Mouse (Mus musculus) liver, adult (tissue): ENCODE results near the gene Bicra.

Experiments
- GATA4 ChIP-seq: IDR thresholded peaks from 2 replicates; pipeline ENCODE4 v1.6.1; 2014; ENCODE audit warnings: mild to moderate bottlenecking, low read length; ENCODE audit not compliant: insufficient replicate concordance

Bicra gene

DNA sequence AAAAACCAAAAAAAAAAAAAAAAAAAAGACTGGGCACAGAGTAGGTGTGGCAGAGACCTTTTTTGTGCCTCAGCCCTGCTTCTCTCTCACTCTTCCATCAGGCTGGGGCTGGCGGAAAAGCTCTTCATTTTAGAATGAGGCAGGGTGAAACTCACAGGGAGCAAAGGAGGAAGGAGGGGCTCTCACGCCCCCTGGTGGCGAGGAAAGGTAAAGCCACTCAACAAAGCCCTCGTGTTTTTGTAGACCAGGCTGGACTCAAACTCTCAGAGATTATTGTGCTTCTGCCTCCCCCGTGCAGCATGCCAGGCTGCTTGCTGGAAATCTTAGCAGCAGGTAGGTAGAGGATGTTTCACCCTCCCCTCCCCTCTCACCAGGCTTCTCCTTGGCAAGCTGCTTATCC lies 73.0 kb downstream of the Bicra start:
- TF ChIP-seq GATA4 = no peak

DNA sequence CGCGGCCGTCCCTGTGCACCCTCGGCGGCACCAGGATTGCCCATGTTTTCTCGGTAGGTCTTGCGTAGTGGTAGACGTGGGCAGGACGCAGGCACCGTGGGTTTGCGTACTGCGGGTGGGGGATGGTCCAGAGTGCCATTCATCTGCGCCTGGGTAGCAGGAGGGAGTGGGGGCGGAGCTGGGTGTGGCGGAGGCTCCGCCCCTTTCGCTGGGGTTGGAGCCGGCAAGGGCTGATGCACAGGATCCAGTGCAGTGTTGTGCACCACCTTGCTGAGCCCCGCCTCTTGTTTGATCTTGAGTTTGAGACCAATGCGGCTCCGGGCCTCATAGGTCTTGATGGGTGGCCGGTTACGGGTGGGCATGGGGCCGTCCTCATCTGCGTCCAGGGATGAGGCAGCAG lies 75.5 kb downstream of the Bicra start:
- no peak for TF ChIP-seq GATA4

DNA sequence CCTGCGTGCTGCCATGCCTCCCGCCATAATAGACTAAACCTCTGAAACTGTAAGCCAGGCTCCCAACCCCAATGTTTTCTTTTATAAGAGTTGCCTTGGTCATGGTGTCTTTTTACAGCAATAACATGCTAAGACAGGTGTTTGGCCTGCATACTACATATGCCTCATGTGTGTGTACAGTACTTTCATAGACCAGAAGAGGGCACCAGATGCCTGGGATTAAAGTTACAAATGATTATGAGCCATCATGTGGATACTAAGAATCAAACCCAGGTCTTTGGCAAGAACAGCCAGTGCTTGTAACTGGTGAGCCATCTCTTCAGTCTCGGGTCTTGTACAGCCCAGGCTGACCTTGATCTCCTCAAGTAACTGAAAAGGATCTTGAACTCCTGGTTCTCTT lies 78.0 kb downstream of the Bicra start:
- TF ChIP-seq GATA4 = no peak

DNA sequence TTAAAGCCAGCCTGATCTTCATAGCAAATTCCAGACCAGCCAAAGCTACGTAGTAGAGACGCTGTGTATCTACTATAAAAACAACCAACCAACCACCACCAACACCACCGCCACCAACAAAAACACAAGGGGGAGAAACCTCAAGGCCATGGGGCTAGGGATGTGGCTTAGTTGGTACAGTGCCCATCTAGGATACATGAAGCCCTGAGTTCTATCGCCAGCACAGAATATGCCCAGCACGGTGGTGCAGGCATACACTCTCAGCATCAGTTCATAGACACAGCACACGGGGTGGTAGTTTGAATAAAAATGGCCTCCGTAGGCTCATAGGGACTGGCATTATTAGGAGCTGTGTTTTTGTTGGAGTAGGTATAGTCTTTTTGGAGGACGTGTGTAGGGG lies 79.4 kb downstream of the Bicra start:
- no peak for TF ChIP-seq GATA4

DNA sequence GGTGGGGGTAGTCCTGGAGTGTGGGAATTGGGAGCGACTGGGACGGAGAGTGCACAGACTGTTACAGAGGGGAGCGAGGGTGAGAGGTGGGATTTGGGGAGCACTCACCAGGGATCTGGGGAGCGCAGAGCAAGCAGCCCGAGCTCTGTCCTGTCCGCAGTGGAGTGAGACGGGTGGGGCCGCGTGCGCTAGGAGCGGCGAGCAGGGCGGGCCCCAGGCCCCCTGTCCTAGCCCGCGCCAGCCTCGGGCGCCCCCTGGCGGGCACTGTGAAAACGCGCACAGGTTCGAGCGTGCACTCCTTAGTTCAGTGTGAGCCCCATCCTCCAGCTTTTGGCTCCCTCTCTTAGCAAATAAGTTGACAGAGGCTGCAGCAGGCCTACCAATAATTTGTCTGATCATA lies 80.4 kb downstream of the Bicra start, which contains the start of gene Ehd2:
Gene Ehd2, minus strand, starts transcription at position 256 of the 400 bp plus-strand sequence.
- TF ChIP-seq GATA4 = no peak

DNA sequence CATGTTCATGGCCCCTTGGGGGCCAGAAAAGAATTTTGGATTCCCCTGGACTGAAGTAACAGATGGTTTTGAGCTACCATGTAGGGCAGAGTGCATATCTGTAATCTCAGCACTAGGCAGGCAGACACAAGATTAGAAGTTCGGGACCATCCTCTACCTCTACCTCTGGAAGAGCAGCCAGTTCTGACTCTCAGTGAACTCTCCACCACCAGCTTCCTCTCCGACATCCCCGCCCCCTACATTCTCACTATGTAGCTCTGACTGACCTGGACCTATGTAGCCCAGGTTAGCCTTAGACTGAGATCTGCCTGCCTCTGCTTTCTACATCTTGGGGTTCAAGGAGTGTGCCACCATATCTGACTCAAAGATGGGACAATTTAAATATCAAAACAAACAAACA lies 81.2 kb downstream of the Bicra start:
- no peak for TF ChIP-seq GATA4

DNA sequence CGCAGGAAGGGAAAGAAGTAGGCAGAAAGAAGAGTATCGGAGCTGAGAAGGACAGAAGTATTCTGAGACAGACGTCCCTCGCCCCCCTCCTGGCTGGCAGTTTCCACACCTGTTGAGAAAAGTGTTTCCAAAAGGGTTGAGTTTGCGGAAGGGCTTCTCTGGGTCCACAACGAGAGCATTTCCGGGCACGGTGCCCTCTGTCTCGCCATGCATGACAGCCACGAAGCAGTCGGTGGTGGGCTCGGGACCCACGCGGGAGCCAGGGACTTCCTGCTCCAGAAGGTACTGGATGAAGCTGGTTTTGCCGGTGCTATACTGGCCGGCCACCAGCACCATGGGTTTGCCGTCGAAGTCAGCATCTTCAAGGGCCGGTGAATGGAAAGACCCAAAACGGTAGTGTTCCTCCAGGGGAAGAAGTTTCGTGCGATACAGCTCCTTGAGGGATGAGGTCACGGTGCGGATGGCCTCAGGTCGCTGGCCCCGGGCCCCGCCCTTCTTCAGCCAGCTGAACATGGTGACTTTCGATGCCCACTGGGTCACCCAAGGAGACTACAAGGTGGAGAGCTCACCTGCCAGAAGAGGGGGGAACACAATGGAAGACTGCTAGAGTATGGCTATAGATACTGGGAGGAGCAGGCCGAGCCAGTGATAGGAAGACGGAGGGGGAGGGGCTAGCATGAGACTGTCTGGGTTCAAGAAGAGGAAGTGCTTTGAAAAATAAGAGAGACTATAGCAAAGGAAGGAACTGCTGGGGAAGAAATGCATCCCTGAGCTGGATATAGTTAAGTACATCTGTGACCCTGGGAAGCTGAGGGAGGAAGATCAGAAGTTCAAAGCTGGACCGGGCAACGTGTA lies 83.7 kb downstream of the Bicra start:
- no peak for TF ChIP-seq GATA4

DNA sequence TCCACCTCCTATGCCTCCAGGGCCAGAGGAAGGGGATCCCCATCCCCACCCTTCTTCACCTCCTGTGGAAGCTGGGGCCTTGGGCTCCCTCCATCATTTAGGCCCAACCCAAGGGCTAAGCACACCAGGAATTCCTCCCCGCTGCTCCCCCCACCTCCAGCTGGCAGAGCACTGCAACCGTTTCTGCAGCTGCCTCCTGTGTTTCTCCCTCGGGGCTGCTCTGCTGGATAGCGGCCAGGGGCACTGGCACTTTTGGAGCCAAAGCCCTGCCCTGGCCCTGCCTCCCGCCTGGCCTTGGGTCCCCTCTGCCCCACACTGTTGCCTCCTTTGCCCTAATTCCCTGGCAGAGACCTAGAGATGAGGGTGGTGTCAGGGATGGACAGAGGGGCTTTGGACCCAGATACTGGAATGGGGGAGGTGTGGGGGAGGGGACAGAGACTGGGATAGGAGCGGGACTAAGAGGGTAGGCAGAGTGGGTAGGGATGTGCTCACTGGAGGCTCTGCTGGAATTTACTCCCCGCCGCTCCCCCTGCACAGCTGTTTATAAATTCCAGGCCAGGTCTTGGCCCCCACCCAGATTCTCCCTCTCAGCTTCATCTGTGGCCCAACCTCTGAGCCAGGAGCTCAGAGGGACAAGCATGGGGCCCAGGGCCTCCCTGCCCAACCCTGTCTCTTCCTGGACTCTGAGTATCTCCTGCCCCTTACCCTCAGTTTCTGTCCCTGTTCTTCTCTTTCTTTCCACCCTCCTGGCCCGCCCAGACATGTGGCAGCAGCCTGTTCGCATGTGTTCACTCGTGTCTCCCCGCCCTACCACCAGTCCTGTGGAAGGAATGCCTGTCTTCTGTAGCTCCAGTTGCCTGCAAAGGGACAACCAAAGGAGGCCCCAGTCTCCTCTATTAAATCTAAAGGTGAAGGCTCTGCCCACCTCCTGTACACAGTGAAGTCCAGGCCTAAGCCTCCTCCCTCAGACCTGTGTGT lies 85.1 kb downstream of the Bicra start:
- no peak for TF ChIP-seq GATA4

DNA sequence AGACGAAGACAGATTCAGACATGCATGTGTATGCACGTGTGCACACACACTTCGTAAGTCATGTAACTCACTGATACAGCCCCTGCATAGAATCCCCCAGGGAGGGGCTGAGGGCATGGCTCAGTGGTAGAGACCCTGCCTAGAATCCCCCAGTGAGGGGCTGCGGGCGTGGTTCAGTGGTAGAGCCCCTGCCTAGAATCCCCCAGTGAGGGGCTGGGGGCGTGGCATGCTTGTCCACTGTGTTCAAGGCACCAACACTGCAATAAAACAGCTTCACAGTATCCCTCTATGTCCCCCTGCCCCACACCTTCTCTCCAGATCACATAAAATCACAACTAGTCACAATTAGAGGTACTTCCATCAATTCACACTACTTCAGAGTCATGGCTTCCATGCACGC lies 85.9 kb downstream of the Bicra start:
- TF ChIP-seq GATA4 = no peak

DNA sequence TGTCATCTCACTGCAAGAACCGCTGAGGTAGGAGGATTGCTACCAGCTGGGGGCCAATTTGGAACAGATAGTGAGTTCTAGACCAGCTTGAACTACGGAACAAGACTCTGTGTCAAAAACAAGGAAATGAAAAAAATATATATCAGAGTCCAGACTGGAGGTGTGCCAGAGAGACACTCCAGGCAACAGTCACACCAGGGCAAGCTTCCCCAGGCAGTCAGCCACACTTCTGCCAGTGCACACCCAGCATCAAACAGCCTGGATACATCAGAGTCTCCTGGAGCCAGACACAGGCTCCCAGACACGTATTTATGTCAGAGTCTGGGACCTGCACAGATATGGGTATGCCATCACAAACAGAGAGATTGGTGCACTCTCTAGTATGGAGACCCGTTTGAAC lies 86.5 kb downstream of the Bicra start:
- no peak for TF ChIP-seq GATA4

DNA sequence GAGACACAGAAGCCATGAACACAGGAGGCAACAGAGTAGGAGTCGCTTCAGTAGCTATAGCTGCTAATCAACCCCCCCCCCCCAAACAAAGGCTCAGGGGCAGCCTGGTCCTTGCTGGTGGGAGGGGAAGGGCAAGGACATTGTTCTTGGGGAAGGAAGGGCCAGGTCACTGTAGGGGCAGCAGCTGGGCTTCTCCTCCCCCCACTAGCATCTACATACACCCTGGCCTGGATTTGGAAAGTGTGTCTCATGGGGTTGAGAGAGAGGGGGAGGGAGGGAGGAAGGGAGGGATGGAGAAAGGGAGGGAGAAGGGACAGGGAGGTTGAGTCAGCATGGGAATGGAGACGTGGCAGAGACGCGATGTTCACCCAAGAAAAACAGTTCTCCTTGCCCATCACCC lies 87.0 kb downstream of the Bicra start:
- no peak for TF ChIP-seq GATA4

DNA sequence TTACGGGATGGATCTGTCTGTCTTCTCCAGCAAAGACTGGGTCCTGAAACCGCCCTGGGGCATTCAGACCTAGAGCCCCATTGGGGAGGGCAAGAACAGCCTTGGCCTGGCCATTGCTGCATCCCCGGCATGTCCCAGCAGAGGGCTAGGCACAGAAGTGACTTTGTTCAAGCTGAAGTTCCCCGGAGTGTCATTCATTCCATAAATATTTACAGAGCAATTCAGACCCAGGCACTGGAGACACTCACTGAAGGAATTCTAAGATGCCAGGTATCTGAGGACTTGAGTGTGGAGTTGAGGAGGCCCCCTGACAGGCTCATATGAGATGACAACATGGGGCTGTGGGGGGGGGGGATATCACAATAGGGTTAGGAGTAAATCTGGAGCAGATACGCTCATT lies 91.6 kb downstream of the Bicra start:
- TF ChIP-seq GATA4 = no peak

DNA sequence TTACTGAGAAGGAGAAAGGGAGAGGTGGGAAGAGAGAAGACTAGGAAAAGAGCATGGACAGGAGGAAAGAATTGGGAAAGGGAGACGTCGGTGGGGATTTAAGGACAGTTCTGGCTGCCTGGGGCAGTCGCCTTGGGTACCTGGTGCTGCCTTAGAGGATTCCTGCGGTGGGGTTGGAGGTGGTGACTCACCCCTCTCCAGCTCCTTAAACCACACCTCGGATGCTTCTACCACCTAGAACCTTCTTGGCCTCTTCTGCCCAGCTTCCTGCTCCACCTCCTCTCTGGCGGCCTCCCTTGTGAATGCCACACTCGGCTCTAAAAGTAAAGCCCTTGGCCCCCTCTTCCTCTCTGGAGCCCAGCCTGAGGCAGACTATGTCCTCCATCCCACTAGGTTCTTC lies 92.2 kb downstream of the Bicra start:
- no peak for TF ChIP-seq GATA4

DNA sequence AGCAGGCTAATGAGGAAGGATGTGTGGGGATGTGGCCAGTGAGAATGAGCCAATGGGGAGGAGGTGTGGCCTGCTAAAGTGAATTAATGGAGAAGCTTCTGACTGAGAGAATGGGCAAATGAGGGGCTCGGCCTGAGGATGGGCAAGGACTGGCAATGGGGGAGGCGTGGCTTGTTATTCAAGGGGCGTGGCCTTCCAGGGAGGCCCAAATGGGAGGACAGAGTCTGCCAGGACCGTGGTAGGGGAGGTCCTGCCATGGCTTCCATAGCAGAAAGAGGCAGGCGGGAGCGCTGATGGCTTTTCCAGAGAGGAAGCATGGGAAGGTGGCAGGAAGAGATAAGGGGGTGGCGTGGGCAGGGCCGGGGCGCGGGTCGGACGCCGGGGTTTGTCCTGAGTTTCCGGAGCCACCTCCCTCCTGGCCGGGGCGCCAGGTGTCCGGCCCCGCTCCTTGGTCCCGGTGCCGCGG lies 92.7 kb downstream of the Bicra start:
- TF ChIP-seq GATA4 = peak; percentile 13; the same call in 1 of the 2 replicates

DNA sequence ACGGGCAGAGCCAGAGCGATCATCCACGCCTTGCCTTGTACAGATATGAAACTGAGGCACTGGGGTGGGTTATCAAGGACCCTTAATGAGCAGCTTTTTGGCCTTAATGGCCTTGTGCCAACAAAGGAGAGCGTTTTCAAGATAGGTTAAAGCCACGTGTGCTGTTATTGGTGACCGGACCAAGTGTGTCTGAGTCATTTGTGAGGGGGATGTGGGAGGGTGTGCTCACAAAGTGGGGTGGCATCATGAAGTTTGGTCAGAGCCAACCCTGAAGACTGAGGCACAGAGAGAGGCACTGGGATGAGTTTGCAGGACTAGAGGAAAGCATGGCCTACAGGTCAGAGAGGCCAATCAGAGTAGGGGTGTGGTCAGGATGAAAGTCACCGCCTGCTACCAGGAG lies 93.3 kb downstream of the Bicra start:
- TF ChIP-seq GATA4 = no peak
